Mouse (Mus musculus) lung, postnatal 10 days (tissue): Measurements from ENCODE around the gene Gm10961.
"Not testable (repeated sequence)": the region's sequence is repeated elsewhere in the genome, so short reads cannot be mapped to it uniquely, and the experiment has no call there.

Experiments used
- DNase-seq: peaks from one replicate; pipeline ENCODE4 v3.0.0; 2021

Gm10961 gene

GRCm38 (mm10) chr3:107619911-107620310, 11.2 kb upstream of the Gm10961 start:
- no peak for DNase-seq

GRCm38 (mm10) chr3:107621286-107622075, 9.6 kb upstream of the Gm10961 start:
- DNase-seq = no peak

GRCm38 (mm10) chr3:107622537-107622936, 8.6 kb upstream of the Gm10961 start:
- no peak for DNase-seq

GRCm38 (mm10) chr3:107624424-107624823, 6.7 kb upstream of the Gm10961 start:
- no peak for DNase-seq

- no peak for DNase-seq
These were observed 5.6 kb upstream of the Gm10961 start for GRCm38 (mm10) chr3:107625536-107625935.

GRCm38 (mm10) chr3:107626751-107627150, 4.4 kb upstream of the Gm10961 start:
- DNase-seq = no peak

GRCm38 (mm10) chr3:107627641-107628040, 3.5 kb upstream of the Gm10961 start:
- DNase-seq = no peak

GRCm38 (mm10) chr3:107628551-107628950, 2.6 kb upstream of the Gm10961 start:
- no peak for DNase-seq

- no peak for DNase-seq
These were observed 1.7 kb upstream of the Gm10961 start for GRCm38 (mm10) chr3:107629411-107629810.

- peak; percentile 98 for DNase-seq
These were observed 419 bp downstream of the Gm10961 start, which contains the start of gene Strip1 for GRCm38 (mm10) chr3:107631523-107631958. Strip1 (minus strand) TSS chr3:107631694.

GRCm38 (mm10) chr3:107632786-107633185, 1.7 kb downstream of the Gm10961 start:
- no peak for DNase-seq

- no peak for DNase-seq
These were observed 2.8 kb downstream of the Gm10961 start for GRCm38 (mm10) chr3:107633906-107634305.

- DNase-seq = no peak
These were observed 4.7 kb downstream of the Gm10961 start for GRCm38 (mm10) chr3:107635836-107636235.

GRCm38 (mm10) chr3:107636236-107636635, 5.1 kb downstream of the Gm10961 start:
- DNase-seq = no peak

- peak; percentile 39 for DNase-seq
These were observed 6.6 kb downstream of the Gm10961 start for GRCm38 (mm10) chr3:107637606-107638172.

GRCm38 (mm10) chr3:107646947-107647346, 15.8 kb downstream of the Gm10961 start:
- DNase-seq = peak; percentile 15

GRCm38 (mm10) chr3:107650276-107650675, 19.2 kb downstream of the Gm10961 start:
- DNase-seq = not testable (repeated sequence)

GRCm38 (mm10) chr3:107652968-107653367, 21.8 kb downstream of the Gm10961 start:
- DNase-seq = no peak

GRCm38 (mm10) chr3:107654861-107655260, 23.7 kb downstream of the Gm10961 start:
- no peak for DNase-seq

GRCm38 (mm10) chr3:107655491-107655890, 24.4 kb downstream of the Gm10961 start:
- DNase-seq = no peak

- no peak for DNase-seq
These were observed 25.0 kb downstream of the Gm10961 start for GRCm38 (mm10) chr3:107656151-107656550.

- no peak for DNase-seq
These were observed 25.8 kb downstream of the Gm10961 start for GRCm38 (mm10) chr3:107656888-107657287.

GRCm38 (mm10) chr3:107659000-107659399, 27.9 kb downstream of the Gm10961 start:
- no peak for DNase-seq

GRCm38 (mm10) chr3:107664641-107665040, 33.5 kb downstream of the Gm10961 start:
- DNase-seq = no peak
